ENCODE assay signal across 37 mouse cellular contexts in the genomic region with DNA sequence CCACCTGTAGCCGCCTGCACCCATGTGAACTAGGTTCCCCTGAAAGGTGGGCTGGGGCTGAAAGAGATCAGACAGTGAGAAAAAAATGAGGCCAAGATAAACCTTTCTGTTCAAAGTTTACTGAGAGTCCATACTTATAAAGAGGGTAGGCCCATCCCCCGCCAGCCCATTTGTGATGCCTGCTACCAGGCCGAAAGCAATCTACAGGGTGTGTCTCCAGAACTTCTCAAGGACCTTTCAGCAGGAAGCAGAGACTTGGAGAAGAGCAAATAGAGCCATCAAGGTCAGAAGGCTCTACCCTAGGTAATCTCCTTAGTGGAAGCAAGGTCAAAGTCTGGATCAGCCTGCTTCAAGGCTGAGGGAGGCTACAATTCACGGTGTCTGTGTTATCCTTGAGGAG. TPM values are rescaled to one million over a fixed set of nuclear protein-coding genes. Genes with fewer than 3 reads are reported as not detected.
DNase-seq lines count a peak whose midpoint lies in the region; ATAC-seq lines count a peak whose summit lies in the region.
"Had no signal": no experiment of that assay in that cellular context is flagged by ENCODE, and none has a peak within 500 bp of the region (broad histone marks: within the 10 kb centered on the region; RNA-seq: fewer than 3 reads in every experiment).

No protein-coding gene starts in this region.

- DNase-seq in heart, embryonic 10.5 days (ENCODE audit: low spot score), result peak; percentile 68
- DNase-seq in heart, adult 9 months (ENCODE audit: low spot score in 2 of 2), result no peak
- DNase-seq in R1 (ENCODE audit: low read depth, low spot score), result peak; percentile 36
- DNase-seq in adrenal gland, postnatal 25 days, result peak; percentile 20
- DNase-seq in yolk sac, embryonic 10.5 days (ENCODE audit: low spot score), result peak; percentile 27
- DNase-seq in midbrain, embryonic 14.5 days, result no peak
- no peak for DNase-seq in right cerebral cortex, postnatal 10 days (ENCODE audit: low spot score in 2 of 2)
- DNase-seq: B cell, adult 2 months; cerebellum, adult 8-10 months; cerebellum, postnatal 25 days; forebrain, postnatal 0 days; heart, postnatal 4 days; kidney, adult 18-20 months; kidney, postnatal 25 days; liver, postnatal 0 days; lung, postnatal 4 days; thymus, postnatal 14 days had no signal

- H3K27ac ChIP-seq in heart, embryonic 10.5 days, result no peak overlapping the region
- no peak overlapping the region for H3K27ac ChIP-seq in midbrain, embryonic 14.5 days (replicated peaks; ENCODE audit: low read depth, low read length)
- H3K27ac ChIP-seq: embryonic facial prominence, embryonic 10.5 days; embryonic facial prominence, embryonic 15.5 days; forebrain, embryonic 12.5 days; hindbrain, embryonic 13.5 days; kidney, embryonic 15.5 days; left cerebral cortex, adult 2 months; limb, embryonic 13.5 days; liver, embryonic 12.5 days; midbrain, embryonic 13.5 days had no signal

- no peak for ATAC-seq in midbrain, embryonic 14.5 days (ENCODE audit: low FRiP score, low TSS enrichment)
- ATAC-seq: forebrain, postnatal 0 days; liver, embryonic 12.5 days; liver, postnatal 0 days; midbrain, embryonic 13.5 days had no signal

- H3K4me3 ChIP-seq in heart, embryonic 10.5 days, result no peak overlapping the region
- H3K4me3 ChIP-seq in midbrain, embryonic 14.5 days (replicated peaks; ENCODE audit: low read depth, low read length), result no peak overlapping the region
- H3K4me3 ChIP-seq: embryonic facial prominence, embryonic 10.5 days; embryonic facial prominence, embryonic 15.5 days; forebrain, embryonic 12.5 days; heart, embryonic 12.5 days; hindbrain, embryonic 13.5 days; kidney, embryonic 15.5 days; left cerebral cortex, adult 2 months; limb, embryonic 13.5 days; liver, embryonic 12.5 days; megakaryocyte, embryonic 14.5 days; midbrain, embryonic 13.5 days had no signal

- no peaks in the 10 kb centered on the region for H3K36me3 ChIP-seq in heart, embryonic 10.5 days
- no peaks in the 10 kb centered on the region for H3K36me3 ChIP-seq in midbrain, embryonic 14.5 days (ENCODE audit: control insufficient read depth, insufficient read depth, low read length)
- H3K36me3 ChIP-seq: embryonic facial prominence, embryonic 10.5 days; embryonic facial prominence, embryonic 15.5 days; forebrain, embryonic 12.5 days; G1E; heart, embryonic 12.5 days; hindbrain, embryonic 13.5 days; kidney, embryonic 15.5 days; limb, embryonic 13.5 days; liver, embryonic 12.5 days; midbrain, embryonic 13.5 days had no signal

- H3K9me3 ChIP-seq in heart, embryonic 10.5 days, result no peaks in the 10 kb centered on the region
- no peaks in the 10 kb centered on the region for H3K9me3 ChIP-seq in midbrain, embryonic 14.5 days (ENCODE audit: control insufficient read depth, low read length)
- H3K9me3 ChIP-seq: embryonic facial prominence, embryonic 15.5 days; G1E; hindbrain, embryonic 13.5 days had no signal

- no peaks in the 10 kb centered on the region for H3K27me3 ChIP-seq in heart, embryonic 10.5 days (ENCODE audit: insufficient read depth, poor library complexity, severe bottlenecking)
- no peaks in the 10 kb centered on the region for H3K27me3 ChIP-seq in midbrain, embryonic 14.5 days (ENCODE audit: control insufficient read depth, insufficient read depth, low read length)
- H3K27me3 ChIP-seq: embryonic facial prominence, embryonic 15.5 days; forebrain, embryonic 12.5 days; heart, embryonic 12.5 days; hindbrain, embryonic 13.5 days; kidney, embryonic 15.5 days; limb, embryonic 13.5 days; liver, embryonic 12.5 days; megakaryocyte, embryonic 14.5 days; midbrain, embryonic 13.5 days had no signal

- no peaks in the 10 kb centered on the region for H3K4me1 ChIP-seq in heart, embryonic 10.5 days
- no peaks in the 10 kb centered on the region for H3K4me1 ChIP-seq in midbrain, embryonic 14.5 days (ENCODE audit: control insufficient read depth, insufficient read depth, low read length)
- H3K4me1 ChIP-seq: embryonic facial prominence, embryonic 10.5 days; embryonic facial prominence, embryonic 15.5 days; forebrain, embryonic 12.5 days; heart, embryonic 12.5 days; hindbrain, embryonic 13.5 days; kidney, embryonic 15.5 days; limb, embryonic 13.5 days; liver, embryonic 12.5 days; megakaryocyte, embryonic 14.5 days; midbrain, embryonic 13.5 days had no signal

- H3K9ac ChIP-seq in midbrain, embryonic 14.5 days (replicated peaks; ENCODE audit: low read length), result no peak overlapping the region
- H3K9ac ChIP-seq: embryonic facial prominence, embryonic 15.5 days; forebrain, embryonic 12.5 days; forebrain, postnatal 0 days; heart, embryonic 12.5 days; hindbrain, embryonic 13.5 days; kidney, embryonic 15.5 days; limb, embryonic 13.5 days; liver, embryonic 12.5 days; liver, postnatal 0 days; midbrain, embryonic 13.5 days had no signal

- no peak overlapping the region for H3K4me2 ChIP-seq in midbrain, embryonic 14.5 days (ENCODE audit: low read length)
- H3K4me2 ChIP-seq: embryonic facial prominence, embryonic 15.5 days; forebrain, embryonic 12.5 days; heart, embryonic 12.5 days; hindbrain, embryonic 13.5 days; kidney, embryonic 15.5 days; limb, embryonic 13.5 days; liver, embryonic 12.5 days; midbrain, embryonic 13.5 days had no signal

- WGBS in heart, embryonic 10.5 days, result 80% methylated on average over 4 of the region's 4 CpGs
- WGBS in midbrain, embryonic 14.5 days, result 89% methylated on average over 4 of the region's 4 CpGs

RNA-seq across cellular contexts. Expression of gene C1rb, which starts 31.9 kb away (rescaled TPM):
- polyA plus RNA-seq in heart, embryonic 10.5 days (2016; fragmentation: Nextera tagmentation; extraction: Ambion mirVana), result not detected in 2 replicates
- 2.7 and 4.7 TPM in 2 replicates for total RNA-seq in adrenal gland, postnatal 25 days (2021)
- polyA plus RNA-seq in midbrain, embryonic 14.5 days (2014; fragmentation: Nextera tagmentation; extraction: Ambion mirVana), result not detected in 2 replicates
- total RNA-seq: forebrain, postnatal 0 days; layer of hippocampus, postnatal 14 days; monocyte, adult 5-6 weeks had no signal
- polyA plus RNA-seq: embryonic facial prominence, embryonic 10.5 days; embryonic facial prominence, embryonic 15.5 days; forebrain, embryonic 12.5 days; forebrain, postnatal 0 days; G1E; gonadal fat pad, adult 2 months; heart, embryonic 12.5 days; heart, postnatal 0 days; hindbrain, embryonic 13.5 days; kidney, embryonic 15.5 days; limb, embryonic 13.5 days; liver, embryonic 12.5 days; liver, postnatal 0 days; lung, embryonic 16.5 days; midbrain, embryonic 13.5 days; neural tube, embryonic 14.5 days; small intestine, adult 2 months; stomach, embryonic 14.5 days had no signal

RNA-seq across cellular contexts. Expression of gene C1s2, which starts 33.9 kb away (rescaled TPM):
- polyA plus RNA-seq in heart, embryonic 10.5 days (2016; fragmentation: Nextera tagmentation; extraction: Ambion mirVana), result 0.06 TPM in 1 of 2 replicates, not detected in the other
- total RNA-seq in adrenal gland, postnatal 25 days (2021), result 1.7 and 2.9 TPM in 2 replicates
- polyA plus RNA-seq in midbrain, embryonic 14.5 days (2014; fragmentation: Nextera tagmentation; extraction: Ambion mirVana), result 0.08 TPM in 2 replicates
- total RNA-seq: monocyte, adult 5-6 weeks had no signal
- polyA plus RNA-seq: embryonic facial prominence, embryonic 10.5 days; G1E; heart, embryonic 12.5 days; limb, embryonic 13.5 days; liver, embryonic 12.5 days; liver, postnatal 0 days; small intestine, adult 2 months; stomach, embryonic 14.5 days had no signal

RNA-seq across cellular contexts. Expression of gene C1s1, which starts 59.9 kb away (rescaled TPM):
- 0.34 and 2.2 TPM in 2 replicates for polyA plus RNA-seq in heart, embryonic 10.5 days (2016; fragmentation: Nextera tagmentation; extraction: Ambion mirVana)
- total RNA-seq in adrenal gland, postnatal 25 days (2021), result 36.5 and 38.0 TPM in 2 replicates
- 0.27 and 0.28 TPM in 2 replicates for polyA plus RNA-seq in midbrain, embryonic 14.5 days (2014; fragmentation: Nextera tagmentation; extraction: Ambion mirVana)
- total RNA-seq: monocyte, adult 5-6 weeks had no signal
- polyA plus RNA-seq: G1E had no signal

Comparison
In these comparisons a context has a peak if more than half of its experiments do, and no peak if none do; other contexts are left out.
1. DNase-seq: peak in heart, embryonic 10.5 days (single experiment), R1 (single experiment), adrenal gland, postnatal 25 days (single experiment) and yolk sac, embryonic 10.5 days (single experiment); none in heart, adult 9 months (0 of 2), midbrain, embryonic 14.5 days (single experiment) and right cerebral cortex, postnatal 10 days (0 of 2).